In the genomic region with DNA sequence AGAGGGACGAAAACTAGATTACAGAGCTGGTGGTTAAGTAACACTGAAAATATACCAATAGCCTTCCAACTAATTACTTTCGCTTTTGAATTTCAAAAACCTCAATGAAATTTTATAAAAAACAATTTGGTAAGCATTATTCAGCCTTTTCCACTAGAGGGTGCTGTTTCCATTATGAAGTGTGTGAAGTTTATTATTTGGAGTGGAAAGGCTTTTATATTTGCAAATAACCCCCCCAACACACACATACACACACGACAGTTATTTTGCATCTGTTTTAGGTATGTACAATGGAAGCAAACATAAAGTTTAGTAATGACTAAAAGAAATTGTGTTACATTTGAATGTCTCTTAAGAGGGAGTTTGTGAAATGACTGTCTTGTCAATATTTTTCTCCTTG, we compare ENCODE assay signal across 8 mouse cellular contexts. TPM values are rescaled to one million over a fixed set of nuclear protein-coding genes. Genes with fewer than 3 reads are reported as not detected.
DNase-seq lines count a peak whose midpoint lies in the region; ATAC-seq and TF ChIP-seq lines count a peak whose summit lies in the region.

No protein-coding gene starts in this region.

- H3K9me3 ChIP-seq in heart, embryonic 16.5 days (replicated peaks; ENCODE audit: control insufficient read depth, low read length) = peaks cover 11% of the 10 kb centered on the region
- peaks cover 21% of the 10 kb centered on the region for H3K9me3 ChIP-seq in heart, embryonic 10.5 days
- H3K9me3 ChIP-seq in stomach, postnatal 0 days (ENCODE audit: control insufficient read depth, low read length) = no peaks in the 10 kb centered on the region
- peaks cover 25% of the 10 kb centered on the region for H3K9me3 ChIP-seq in heart, embryonic 12.5 days (replicated peaks)

- no peaks in the 10 kb centered on the region for H3K36me3 ChIP-seq in heart, embryonic 16.5 days (ENCODE audit: control insufficient read depth, insufficient read depth)
- no peaks in the 10 kb centered on the region for H3K36me3 ChIP-seq in heart, embryonic 10.5 days
- no peaks in the 10 kb centered on the region for H3K36me3 ChIP-seq in stomach, postnatal 0 days (ENCODE audit: control insufficient read depth, insufficient read depth, low read length)
- no peaks in the 10 kb centered on the region for H3K36me3 ChIP-seq in heart, embryonic 12.5 days

- 23% methylated on average over 3 of the region's 3 CpGs for WGBS in heart, embryonic 16.5 days
- WGBS in heart, embryonic 10.5 days = 31% methylated on average over 3 of the region's 3 CpGs
- 21% methylated on average over 3 of the region's 3 CpGs for WGBS in stomach, postnatal 0 days
- WGBS in heart, embryonic 12.5 days = 28% methylated on average over 3 of the region's 3 CpGs

- no peaks in the 10 kb centered on the region for H3K27me3 ChIP-seq in heart, embryonic 16.5 days (ENCODE audit: control insufficient read depth, insufficient read depth, low read length)
- H3K27me3 ChIP-seq in heart, embryonic 10.5 days (ENCODE audit: insufficient read depth, poor library complexity, severe bottlenecking) = peaks cover 5% of the 10 kb centered on the region; the same call in 1 of the 2 replicates
- H3K27me3 ChIP-seq in stomach, postnatal 0 days (ENCODE audit: control insufficient read depth, insufficient read depth, low read length) = no peaks in the 10 kb centered on the region
- H3K27me3 ChIP-seq in heart, embryonic 12.5 days (replicated peaks) = no peaks in the 10 kb centered on the region; the same call in 1 of the 2 replicates

- H3K27ac ChIP-seq in heart, embryonic 16.5 days (ENCODE audit: low read length) = no peak overlapping the region
- H3K27ac ChIP-seq in heart, embryonic 10.5 days = no peak overlapping the region
- no peak overlapping the region for H3K27ac ChIP-seq in stomach, postnatal 0 days (replicated peaks)
- no peak overlapping the region for H3K27ac ChIP-seq in heart, embryonic 12.5 days (ENCODE audit: poor library complexity, severe bottlenecking)

- peak overlapping the region; percentile 26; the same call in 1 of the 2 replicates for H3K4me2 ChIP-seq in heart, embryonic 16.5 days (ENCODE audit: low read depth, low read length)
- H3K4me2 ChIP-seq in stomach, postnatal 0 days (replicated peaks; ENCODE audit: low read depth) = no peak overlapping the region
- H3K4me2 ChIP-seq in heart, embryonic 12.5 days = no peak overlapping the region

- DNase-seq in heart, embryonic 10.5 days (ENCODE audit: low spot score) = no peak
- DNase-seq in ovary, postnatal 14 days (ENCODE audit: low spot score) = peak; percentile 8
- no peak for DNase-seq in ovary, adult 18-20 months (ENCODE audit: low spot score)
- DNase-seq in induced T-regulatory cell, adult 2 months (ENCODE audit: low read depth) = peak; percentile 74
- no peak for DNase-seq in stomach, postnatal 0 days (ENCODE audit: low spot score)
- no peak for DNase-seq in ovary, postnatal 10 days (ENCODE audit: low spot score)

- peak; percentile 75 for TF ChIP-seq CTCF in stomach, postnatal 0 days (IDR thresholded peaks at IDR 0.05; ENCODE audit: low read depth)

- no peaks in the 10 kb centered on the region for H3K4me1 ChIP-seq in heart, embryonic 16.5 days (ENCODE audit: control insufficient read depth, insufficient read depth, low read length)
- no peaks in the 10 kb centered on the region for H3K4me1 ChIP-seq in heart, embryonic 10.5 days
- no peaks in the 10 kb centered on the region for H3K4me1 ChIP-seq in stomach, postnatal 0 days (replicated peaks; ENCODE audit: control insufficient read depth, insufficient read depth)
- H3K4me1 ChIP-seq in heart, embryonic 12.5 days (replicated peaks) = no peaks in the 10 kb centered on the region

- ATAC-seq in heart, embryonic 16.5 days (replicated peaks; ENCODE audit: extremely low read depth, insufficient read depth, low FRiP score) = no peak
- no peak for ATAC-seq in stomach, postnatal 0 days (ENCODE audit: low FRiP score, low TSS enrichment)
- ATAC-seq in heart, embryonic 12.5 days (ENCODE audit: insufficient number of reproducible peaks, low FRiP score) = no peak

- no peak overlapping the region for H3K9ac ChIP-seq in heart, embryonic 16.5 days (ENCODE audit: low read length)
- no peak overlapping the region for H3K9ac ChIP-seq in stomach, postnatal 0 days (ENCODE audit: low read length)
- no peak overlapping the region for H3K9ac ChIP-seq in heart, embryonic 12.5 days

- TF ChIP-seq EP300 in stomach, postnatal 0 days (optimal IDR thresholded peaks at IDR 0.05) = no peak

- no peak overlapping the region for H3K4me3 ChIP-seq in heart, embryonic 16.5 days (ENCODE audit: low read length)
- no peak overlapping the region for H3K4me3 ChIP-seq in heart, embryonic 10.5 days
- H3K4me3 ChIP-seq in stomach, postnatal 0 days (ENCODE audit: low read depth, low read length) = no peak overlapping the region
- no peak overlapping the region for H3K4me3 ChIP-seq in heart, embryonic 12.5 days

RNA-seq across cellular contexts. Expression of a gene that starts 53.1 kb away (rescaled TPM):
- polyA plus RNA-seq in heart, embryonic 16.5 days (2015; fragmentation: Nextera tagmentation; extraction: Ambion mirVana) = 0.99 and 1.2 TPM in 2 replicates
- polyA plus RNA-seq in heart, embryonic 10.5 days (2016; fragmentation: Nextera tagmentation; extraction: Ambion mirVana) = 1.3 and 2.2 TPM in 2 replicates
- polyA plus RNA-seq in stomach, postnatal 0 days (2015; fragmentation: Nextera tagmentation; extraction: Ambion mirVana) = 0.42 and 0.56 TPM in 2 replicates
- 0.87 and 1.0 TPM in 2 replicates for polyA plus RNA-seq in heart, embryonic 12.5 days (2016; fragmentation: Nextera tagmentation; extraction: Ambion mirVana)

Comparison
In these comparisons a context has a peak if more than half of its experiments do, and no peak if none do; other contexts are left out.
1. DNase-seq: peak in ovary, postnatal 14 days (single experiment) and induced T-regulatory cell, adult 2 months (single experiment); none in heart, embryonic 10.5 days (single experiment), ovary, adult 18-20 months (single experiment), stomach, postnatal 0 days (single experiment) and ovary, postnatal 10 days (single experiment).